Mouse (Mus musculus): ENCODE measurements around the gene Irx3. TPM values are rescaled to one million over a fixed set of nuclear protein-coding genes. Genes with fewer than 3 reads are reported as not detected.
A peak's percentile ranks its signal among the peaks of the same experiment; 100 is the strongest.

The Irx3 gene
- polyA plus RNA-seq, 1 experiment from 2014 or later: 37.4 TPM

GRCm38 (mm10) chr8:91818784-91819183, 16.9 kb upstream of the Irx3 start:
- Histone ChIP-seq H3K27ac (no peak overlapping the region), H3K9ac (replicated peaks) (no peak overlapping the region), H3K4me3 (replicated peaks) (no peak overlapping the region), H3K36me3 (no peaks in the 10 kb centered on the region), H3K4me1 (replicated peaks) (peaks cover 6% of the 10 kb centered on the region; the same call in 1 of the 2 replicates), H3K27me3 (peaks cover 38% of the 10 kb centered on the region), H3K9me3 (no peaks in the 10 kb centered on the region), H3K4me2 (replicated peaks) (no peak overlapping the region)
- 31% methylated on average over 3 of the region's 3 CpGs for WGBS
- ATAC-seq: no peak

- H3K27me3 ChIP-seq: peaks cover 33% of the 10 kb centered on the region
- WGBS: 94% methylated on average over 4 of the region's 4 CpGs
- no peaks in the 10 kb centered on the region for H3K9me3 ChIP-seq
- H3K4me1 ChIP-seq (replicated peaks): 0 out of 2 replicates have a peak, but pooled peaks cover 3% of the 10 kb centered on the region
- no peak for ATAC-seq
- H3K36me3 ChIP-seq: no peaks in the 10 kb centered on the region
- H3K4me2 ChIP-seq (replicated peaks): no peak overlapping the region
- H3K27ac ChIP-seq: no peak overlapping the region
- no peak overlapping the region for H3K9ac ChIP-seq (replicated peaks)
- H3K4me3 ChIP-seq (replicated peaks): no peak overlapping the region
Measured at GRCm38 (mm10) chr8:91814106-91814505, 12.2 kb upstream of the Irx3 start.

GRCm38 (mm10) chr8:91806720-91807241, 4.9 kb upstream of the Irx3 start:
- peaks cover 62% of the 10 kb centered on the region for H3K4me1 ChIP-seq (replicated peaks)
- ATAC-seq: no peak
- no peaks in the 10 kb centered on the region for H3K36me3 ChIP-seq
- peak overlapping the region; percentile 77 for H3K4me2 ChIP-seq (replicated peaks)
- H3K9me3 ChIP-seq: no peaks in the 10 kb centered on the region
- H3K27ac ChIP-seq: peak overlapping the region; percentile 98
- peak overlapping the region; percentile 85 for H3K4me3 ChIP-seq (replicated peaks)
- peak overlapping the region; percentile 98 for H3K9ac ChIP-seq (replicated peaks)
- peaks cover 44% of the 10 kb centered on the region for H3K27me3 ChIP-seq
- 4% methylated on average over 12 of the region's 12 CpGs for WGBS

GRCm38 (mm10) chr8:91806084-91806719, 4.3 kb upstream of the Irx3 start:
- Histone ChIP-seq H3K4me1 (replicated peaks) (peaks cover 68% of the 10 kb centered on the region), H3K9ac (replicated peaks) (peak overlapping the region; percentile 98), H3K4me3 (replicated peaks) (peak overlapping the region; percentile 85)

GRCm38 (mm10) chr8:91805254-91805671, 3.4 kb upstream of the Irx3 start:
- under 1% methylated on average over 32 of the region's 32 CpGs for WGBS
- peak overlapping the region; percentile 77 for H3K4me2 ChIP-seq (replicated peaks)
- no peaks in the 10 kb centered on the region for H3K36me3 ChIP-seq
- peak overlapping the region; percentile 85 for H3K4me3 ChIP-seq (replicated peaks)
- no peak for ATAC-seq
- peak overlapping the region; percentile 98 for H3K27ac ChIP-seq
- H3K4me1 ChIP-seq (replicated peaks): peaks cover 77% of the 10 kb centered on the region
- peaks cover 44% of the 10 kb centered on the region for H3K27me3 ChIP-seq
- no peaks in the 10 kb centered on the region for H3K9me3 ChIP-seq
- peak overlapping the region; percentile 98 for H3K9ac ChIP-seq (replicated peaks)

More at GRCm38 (mm10) chr8:91806084-91806719, 4.3 kb upstream of the Irx3 start:
- Histone ChIP-seq H3K36me3 (no peaks in the 10 kb centered on the region), H3K27ac (peak overlapping the region; percentile 98), H3K9me3 (no peaks in the 10 kb centered on the region), H3K27me3 (peaks cover 44% of the 10 kb centered on the region), H3K4me2 (replicated peaks) (peak overlapping the region; percentile 77)
- WGBS: under 1% methylated on average over 33 of the region's 33 CpGs
- 0 out of 2 replicates have a peak, but pooled peaks have one; percentile 10 for ATAC-seq

- ATAC-seq: no peak
- H3K4me3 ChIP-seq (replicated peaks): peak overlapping the region; percentile 85
Measured at GRCm38 (mm10) chr8:91804403-91805253, 2.8 kb upstream of the Irx3 start.

GRCm38 (mm10) chr8:91803515-91804402, 1.9 kb upstream of the Irx3 start:
- Histone ChIP-seq H3K9ac (replicated peaks) (peak overlapping the region; percentile 98), H3K4me3 (replicated peaks) (peak overlapping the region; percentile 85), H3K27me3 (peaks cover 34% of the 10 kb centered on the region), H3K36me3 (no peaks in the 10 kb centered on the region), H3K4me2 (replicated peaks) (peak overlapping the region; percentile 77), H3K9me3 (no peaks in the 10 kb centered on the region), H3K4me1 (replicated peaks) (peaks cover 84% of the 10 kb centered on the region), H3K27ac (peak overlapping the region; percentile 98)
- ATAC-seq: no peak
- WGBS: 8% methylated on average over 28 of the region's 28 CpGs

More at GRCm38 (mm10) chr8:91804403-91805253, 2.8 kb upstream of the Irx3 start:
- Histone ChIP-seq H3K9me3 (no peaks in the 10 kb centered on the region), H3K4me2 (replicated peaks) (peak overlapping the region; percentile 77), H3K27ac (peak overlapping the region; percentile 98), H3K36me3 (no peaks in the 10 kb centered on the region), H3K9ac (replicated peaks) (peak overlapping the region; percentile 98), H3K27me3 (peaks cover 43% of the 10 kb centered on the region), H3K4me1 (replicated peaks) (peaks cover 83% of the 10 kb centered on the region)
- WGBS: 1% methylated on average over 36 of the region's 36 CpGs

- ATAC-seq: no peak
- WGBS: 2% methylated on average over 29 of the region's 29 CpGs
- Histone ChIP-seq H3K4me3 (replicated peaks) (peak overlapping the region; percentile 85), H3K36me3 (no peaks in the 10 kb centered on the region), H3K4me2 (replicated peaks) (peak overlapping the region; percentile 77), H3K9me3 (no peaks in the 10 kb centered on the region), H3K27me3 (peaks cover 30% of the 10 kb centered on the region), H3K27ac (peak overlapping the region; percentile 98), H3K4me1 (replicated peaks) (peaks cover 91% of the 10 kb centered on the region), H3K9ac (replicated peaks) (peak overlapping the region; percentile 98)
Measured at GRCm38 (mm10) chr8:91802401-91803322, 795 bp upstream of the Irx3 start.

GRCm38 (mm10) chr8:91801241-91801811, 541 bp downstream of the Irx3 start:
- Histone ChIP-seq H3K4me2 (replicated peaks) (peak overlapping the region; percentile 77), H3K9ac (replicated peaks) (peak overlapping the region; percentile 98), H3K4me3 (replicated peaks) (peak overlapping the region; percentile 85), H3K27me3 (peaks cover 27% of the 10 kb centered on the region), H3K36me3 (no peaks in the 10 kb centered on the region), H3K4me1 (replicated peaks) (peaks cover 85% of the 10 kb centered on the region), H3K9me3 (no peaks in the 10 kb centered on the region), H3K27ac (peak overlapping the region; percentile 98)
- WGBS: under 1% methylated on average over 56 of the region's 57 CpGs
- peak; percentile 84 for ATAC-seq

GRCm38 (mm10) chr8:91800523-91801240, 1.2 kb downstream of the Irx3 start:
- ATAC-seq: peak; percentile 8; the same call in 1 of the 2 replicates
- WGBS: under 1% methylated on average over 64 of the region's 64 CpGs
- peaks cover 30% of the 10 kb centered on the region for H3K27me3 ChIP-seq
- peak overlapping the region; percentile 85 for H3K4me3 ChIP-seq (replicated peaks)
- peaks cover 78% of the 10 kb centered on the region for H3K4me1 ChIP-seq (replicated peaks)
- H3K27ac ChIP-seq: peak overlapping the region; percentile 98
- peak overlapping the region; percentile 77 for H3K4me2 ChIP-seq (replicated peaks)
- no peaks in the 10 kb centered on the region for H3K9me3 ChIP-seq
- no peaks in the 10 kb centered on the region for H3K36me3 ChIP-seq
- H3K9ac ChIP-seq (replicated peaks): peak overlapping the region; percentile 98
